Mouse (Mus musculus): ENCODE data around the gene Schip1.
A peak's percentile ranks its signal among the peaks of the same experiment; 100 is the strongest.

Schip1 gene

GRCm38 (mm10) chr3:68453719-68454455 lies 389.3 kb downstream of the Schip1 start:
- no peak for DNase-seq (ENCODE audit: extremely low read depth, insufficient read length, low spot score)

- no peak for DNase-seq (ENCODE audit: extremely low read depth, insufficient read length, low spot score)
Measured at GRCm38 (mm10) chr3:68466643-68467042, 402.0 kb downstream of the Schip1 start.

DNA sequence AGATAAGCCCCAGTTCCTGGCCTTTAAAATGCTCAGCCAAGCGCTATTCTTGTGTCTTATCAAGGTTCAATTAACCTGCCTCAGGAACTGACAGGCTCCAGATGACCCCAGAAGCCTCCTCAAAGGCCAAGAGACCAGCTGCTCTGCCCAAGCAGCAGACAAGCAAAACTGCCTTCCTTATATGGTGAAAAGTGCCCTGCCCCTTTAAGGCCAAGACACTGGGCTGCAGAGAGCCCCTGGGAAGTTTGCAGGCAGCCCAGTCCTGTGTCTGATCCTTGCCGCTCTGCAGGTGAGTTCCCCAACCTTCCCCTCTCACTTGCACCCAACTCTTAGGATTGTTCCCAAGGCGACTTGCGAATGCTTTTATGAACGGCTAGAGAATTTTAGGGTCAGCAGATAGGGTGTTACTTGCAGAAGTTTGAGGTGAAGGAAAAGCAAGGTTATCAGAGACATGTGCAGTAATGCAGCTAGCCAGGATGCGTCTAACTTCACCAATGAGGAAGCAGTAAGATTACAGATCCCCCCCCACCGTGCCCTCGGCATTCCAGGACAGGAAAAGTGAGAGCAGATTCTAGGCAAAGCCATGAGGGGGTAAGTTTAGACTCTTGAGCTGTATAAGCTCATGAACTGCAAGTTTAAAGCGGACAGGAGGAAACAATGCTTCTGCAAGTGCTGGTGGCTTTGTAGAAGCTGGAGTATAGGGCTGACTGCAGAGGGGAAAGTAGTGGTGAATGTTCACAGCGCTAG lies 403.5 kb downstream of the Schip1 start:
- no peak for DNase-seq (ENCODE audit: extremely low read depth, insufficient read length, low spot score)

DNA sequence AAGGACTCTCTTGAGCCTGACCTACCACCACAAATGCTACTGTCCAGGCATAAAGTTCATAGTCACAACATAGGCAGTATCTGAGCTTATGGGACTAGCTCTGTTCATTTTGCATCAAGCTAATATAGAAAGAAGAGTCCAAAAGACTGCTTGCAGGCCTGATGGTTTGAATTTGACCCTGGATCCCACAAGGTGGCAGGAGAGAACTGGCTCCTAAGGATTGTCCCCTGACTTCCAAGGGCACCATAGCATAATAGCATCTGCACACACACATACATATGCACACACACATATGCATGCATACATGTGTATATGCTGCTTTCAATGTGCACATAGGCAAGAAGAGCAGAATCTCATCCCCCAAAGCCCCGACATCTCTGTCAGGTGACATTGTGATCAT lies 405.0 kb downstream of the Schip1 start:
- DNase-seq (ENCODE audit: extremely low read depth, insufficient read length, low spot score): no peak

DNA sequence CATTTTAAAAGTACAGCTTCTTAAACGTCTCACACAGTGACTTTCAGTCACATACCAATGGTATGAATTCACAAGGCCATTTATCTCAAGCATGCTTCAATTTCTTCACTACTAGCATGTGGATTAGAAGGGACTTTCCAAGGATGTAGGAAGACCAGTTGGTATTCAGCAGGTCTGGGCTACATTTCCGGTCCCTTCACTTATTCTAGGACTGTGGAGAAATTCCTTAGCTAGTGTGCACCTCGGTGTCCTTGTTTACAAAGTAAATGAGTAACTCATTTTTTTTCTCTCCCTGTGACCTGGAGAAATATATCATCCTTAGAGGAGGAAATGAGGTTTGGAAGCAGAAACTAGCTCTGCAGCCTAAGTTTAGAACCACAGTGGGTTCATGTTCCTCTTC lies 405.5 kb downstream of the Schip1 start:
- DNase-seq (ENCODE audit: extremely low read depth, insufficient read length, low spot score): no peak

DNA sequence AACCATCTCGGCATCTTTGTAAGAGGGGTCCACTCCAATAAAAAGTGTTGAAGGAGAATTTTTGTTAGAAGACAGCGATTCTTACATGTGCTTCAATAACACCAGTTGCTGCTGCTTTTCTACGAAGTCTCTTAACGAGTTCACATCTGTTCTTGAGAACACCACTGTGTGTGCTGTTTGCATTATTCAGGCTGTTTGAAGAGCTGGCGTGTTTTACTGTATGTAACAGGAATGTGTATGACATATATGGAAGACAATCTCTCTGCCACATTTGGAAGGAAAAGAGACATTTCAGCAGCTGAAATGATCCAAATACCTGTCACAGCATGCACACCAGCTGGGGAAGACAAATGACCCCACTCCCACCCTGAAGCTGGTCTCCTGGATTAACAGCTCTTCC lies 406.0 kb downstream of the Schip1 start:
- no peak for DNase-seq (ENCODE audit: extremely low read depth, insufficient read length, low spot score)

- no peak for DNase-seq (ENCODE audit: extremely low read depth, insufficient read length, low spot score)
Measured at GRCm38 (mm10) chr3:68476336-68476735, 411.7 kb downstream of the Schip1 start.

DNA sequence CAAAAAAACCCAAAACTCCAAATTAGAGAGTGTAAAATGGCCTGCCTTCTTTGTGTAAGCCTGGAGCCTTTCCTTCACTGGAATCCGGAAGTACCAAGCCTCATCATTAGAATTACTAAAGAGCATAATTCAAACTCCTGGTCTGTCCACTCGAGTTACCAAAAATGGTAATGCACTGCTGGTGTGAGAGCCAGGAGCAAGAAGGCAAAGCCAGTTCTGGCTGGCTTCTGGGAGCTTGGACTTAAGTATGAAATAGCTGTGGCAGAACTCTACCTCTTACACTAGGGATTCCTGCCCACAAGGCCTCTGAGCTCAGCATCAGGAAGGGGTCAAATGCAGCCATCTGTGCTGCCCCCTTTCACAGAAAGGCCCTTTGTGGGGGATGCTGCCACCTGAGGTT lies 412.9 kb downstream of the Schip1 start:
- no peak for DNase-seq (ENCODE audit: extremely low read depth, insufficient read length, low spot score)

DNA sequence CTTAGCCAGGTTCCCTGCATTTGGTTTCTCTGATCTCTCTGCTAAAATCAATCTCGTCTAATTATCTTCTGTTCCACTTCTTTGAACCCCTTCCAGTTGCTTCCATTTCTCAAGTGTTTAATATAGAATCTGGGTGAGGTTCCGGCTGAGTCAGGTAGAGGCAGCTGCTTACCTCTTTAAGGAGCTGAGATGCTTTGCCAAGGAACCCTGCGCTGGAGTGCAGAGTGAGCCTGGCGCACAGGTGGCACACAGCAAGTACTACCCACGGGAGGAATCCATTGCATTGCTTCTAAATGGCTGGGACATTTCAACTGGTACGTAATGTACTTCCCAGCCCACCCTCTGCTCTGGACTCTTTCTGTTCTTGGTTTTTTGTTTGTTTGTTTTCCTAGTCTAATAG lies 414.7 kb downstream of the Schip1 start:
- no peak for DNase-seq (ENCODE audit: extremely low read depth, insufficient read length, low spot score)

GRCm38 (mm10) chr3:68483517-68483916 lies 418.9 kb downstream of the Schip1 start:
- no peak for DNase-seq (ENCODE audit: extremely low read depth, insufficient read length, low spot score)

DNA sequence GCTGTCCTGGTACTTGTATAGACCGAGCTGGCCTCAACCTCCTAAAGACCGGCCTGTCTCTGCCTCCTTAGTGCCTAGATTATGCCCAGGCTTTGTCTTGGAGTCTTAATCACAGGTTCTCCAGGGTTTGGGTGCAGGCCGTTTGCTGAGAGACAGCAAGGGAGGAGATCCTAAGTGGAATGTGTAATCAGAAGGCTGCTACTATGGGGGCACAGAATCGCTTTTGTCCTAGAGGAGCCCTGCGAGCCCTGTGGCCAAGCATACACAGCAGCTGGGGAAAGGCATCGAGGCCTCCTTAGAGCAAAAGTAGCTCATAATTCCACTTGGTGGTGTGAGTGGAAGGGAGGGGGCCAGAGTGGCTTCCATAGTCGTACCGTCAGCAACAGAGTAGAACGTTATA lies 419.4 kb downstream of the Schip1 start:
- DNase-seq (ENCODE audit: extremely low read depth, insufficient read length, low spot score): no peak

DNA sequence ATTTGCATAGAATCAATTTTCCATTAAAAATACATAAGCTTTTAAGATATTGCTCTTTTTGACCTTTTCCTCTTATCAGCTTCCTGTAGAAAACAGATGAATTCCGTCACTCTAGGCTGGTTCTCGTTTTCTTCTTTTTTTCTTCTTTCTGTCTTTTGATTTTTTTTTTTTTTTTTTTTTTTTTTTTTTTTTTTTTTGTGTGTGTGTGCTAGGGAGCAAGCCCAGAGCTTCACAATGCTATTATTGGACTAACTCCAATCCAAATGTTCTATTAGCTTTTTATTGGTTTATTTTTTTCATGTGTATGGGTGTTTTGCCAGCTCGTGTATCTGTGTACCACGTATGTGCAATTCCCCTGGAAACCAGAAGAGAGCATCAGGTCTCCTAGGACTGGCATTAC lies 420.0 kb downstream of the Schip1 start:
- DNase-seq (ENCODE audit: extremely low read depth, insufficient read length, low spot score): no peak

GRCm38 (mm10) chr3:68487621-68488020 lies 423.0 kb downstream of the Schip1 start:
- no peak for DNase-seq (ENCODE audit: extremely low read depth, insufficient read length, low spot score)

- no peak for DNase-seq (ENCODE audit: extremely low read depth, insufficient read length, low spot score)
Measured at GRCm38 (mm10) chr3:68488316-68488715, 423.7 kb downstream of the Schip1 start.

DNA sequence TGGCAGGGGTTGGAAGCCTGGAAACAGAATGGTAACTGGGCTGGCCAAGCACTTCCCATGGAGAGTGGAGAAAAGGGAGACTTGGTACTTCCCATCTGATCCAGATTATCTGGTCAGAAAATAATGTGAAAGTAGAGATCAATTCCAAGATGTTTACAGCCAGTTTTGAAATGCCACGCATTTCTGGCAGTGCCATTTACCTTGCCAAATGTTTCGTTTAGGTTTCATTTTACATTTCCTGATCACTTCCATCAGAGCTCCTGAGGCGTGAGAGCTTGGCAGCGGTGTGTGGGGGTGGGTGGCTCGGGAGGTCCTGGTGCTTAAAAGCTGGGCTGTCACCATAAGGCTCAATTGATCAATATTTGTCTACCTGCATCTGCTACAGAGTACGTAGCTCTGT lies 426.9 kb downstream of the Schip1 start:
- DNase-seq (ENCODE audit: extremely low read depth, insufficient read length, low spot score): no peak

GRCm38 (mm10) chr3:68492066-68492465 lies 427.5 kb downstream of the Schip1 start:
- DNase-seq (ENCODE audit: extremely low read depth, insufficient read length, low spot score): no peak

- peak; percentile 51 for DNase-seq (ENCODE audit: extremely low read depth, insufficient read length, low spot score)
Measured at GRCm38 (mm10) chr3:68492513-68492912, 427.9 kb downstream of the Schip1 start.

DNA sequence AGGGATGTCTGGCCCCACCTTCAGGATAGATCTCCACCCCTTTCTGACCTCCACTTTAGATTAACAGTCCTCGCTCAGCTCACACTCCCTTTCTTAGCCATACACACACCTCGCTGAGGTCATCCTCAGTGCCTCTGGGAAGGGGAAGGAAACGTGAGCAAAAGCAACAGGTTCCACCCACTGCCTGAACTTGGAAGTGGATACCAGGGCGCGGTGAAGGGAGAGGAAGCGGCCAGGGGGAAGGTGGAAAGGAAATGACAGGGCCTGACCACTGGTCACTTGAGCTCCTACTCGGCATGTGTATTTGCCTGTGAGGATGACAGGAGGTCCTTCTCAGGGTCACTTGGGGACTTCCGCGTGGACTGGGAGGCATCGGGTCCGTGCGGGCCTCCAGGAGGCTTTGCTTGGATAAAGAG lies 428.6 kb downstream of the Schip1 start:
- peak; percentile 86 for DNase-seq (ENCODE audit: extremely low read depth, insufficient read length, low spot score)

GRCm38 (mm10) chr3:68493586-68494295 lies 429.1 kb downstream of the Schip1 start:
- peak; percentile 90 for DNase-seq (ENCODE audit: extremely low read depth, insufficient read length, low spot score)

DNA sequence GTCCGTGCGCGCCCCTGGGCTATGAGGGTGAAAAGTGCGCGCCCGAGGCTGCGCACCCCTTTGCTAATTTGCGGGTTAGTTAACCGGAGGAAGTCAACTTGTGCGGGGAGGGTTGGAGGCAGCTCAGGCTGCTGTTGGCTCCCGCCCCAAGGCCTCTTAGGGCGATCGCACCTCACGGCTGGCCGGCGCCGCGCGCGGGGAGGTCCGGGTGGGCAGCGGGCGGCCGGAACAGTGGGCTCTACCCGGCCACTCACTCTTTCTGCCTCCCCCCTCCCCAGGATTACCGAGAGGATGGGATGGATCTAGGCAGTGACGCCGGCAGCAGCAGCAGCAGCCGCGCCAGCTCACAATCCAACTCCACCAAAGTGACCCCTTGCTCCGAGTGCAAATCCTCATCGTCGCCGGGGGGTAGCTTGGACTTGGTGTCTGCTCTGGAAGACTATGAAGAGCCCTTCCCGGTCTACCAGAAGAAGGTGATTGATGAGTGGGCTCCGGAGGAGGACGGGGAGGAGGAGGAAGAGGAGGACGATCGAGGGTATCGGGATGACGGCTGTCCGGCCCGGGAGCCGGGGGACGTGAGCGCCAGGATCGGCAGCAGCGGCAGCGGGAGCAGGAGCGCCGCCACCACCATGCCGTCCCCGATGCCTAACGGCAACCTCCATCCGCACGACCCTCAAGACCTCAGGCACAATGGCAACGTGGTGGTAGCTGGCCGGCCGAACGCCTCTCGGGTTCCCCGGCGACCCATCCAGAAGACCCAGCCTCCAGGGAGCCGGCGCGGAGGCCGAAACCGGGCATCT lies 429.9 kb downstream of the Schip1 start:
- DNase-seq (ENCODE audit: extremely low read depth, insufficient read length, low spot score): peak; percentile 76

Measured in 3134 (cell line).